Mouse (Mus musculus) layer of hippocampus, adult 9-10 months (tissue): Measurements from ENCODE around the gene Gm20388.
"Not testable (repeated sequence)": the region's sequence is repeated elsewhere in the genome, so short reads cannot be mapped to it uniquely, and the experiment has no call there.

Experiments used
- DNase-seq: peaks from one replicate; pipeline ENCODE4 v3.0.0; 2022; ENCODE audit warnings: low spot score

Gm20388 gene

GRCm38 (mm10) chr8:120642031-120642662, 731.5 kb downstream of the Gm20388 start:
- DNase-seq: no peak

- DNase-seq: no peak
These were observed 734.0 kb downstream of the Gm20388 start for GRCm38 (mm10) chr8:120644663-120645062.

- DNase-seq: no peak
These were observed 736.9 kb downstream of the Gm20388 start, which contains the start of gene 1190005I06Rik for GRCm38 (mm10) chr8:120647532-120647931. Gene 1190005I06Rik (minus strand): TSS chr8:120647632.

- no peak for DNase-seq
These were observed 745.8 kb downstream of the Gm20388 start for GRCm38 (mm10) chr8:120656322-120657052.

- DNase-seq: no peak
These were observed 746.8 kb downstream of the Gm20388 start for GRCm38 (mm10) chr8:120657415-120657814.

- no peak for DNase-seq
These were observed 753.9 kb downstream of the Gm20388 start for GRCm38 (mm10) chr8:120664566-120664965.

GRCm38 (mm10) chr8:120665726-120666455, 755.2 kb downstream of the Gm20388 start:
- no peak for DNase-seq

GRCm38 (mm10) chr8:120666807-120667470, 756.3 kb downstream of the Gm20388 start:
- DNase-seq: no peak

- peak; percentile 55 for DNase-seq
These were observed 757.1 kb downstream of the Gm20388 start, which contains the start of the genes Gm27021 and Cox4i1 for GRCm38 (mm10) chr8:120667561-120668373. Gene Gm27021 (minus strand): TSS chr8:120668079. Gene Cox4i1 (plus strand): TSS chr8:120668222.

- DNase-seq: no peak
These were observed 757.8 kb downstream of the Gm20388 start, which contains the start of gene Emc8 for GRCm38 (mm10) chr8:120668374-120668905. Gene Emc8 (minus strand): TSS chr8:120668573.

GRCm38 (mm10) chr8:120671775-120672174, 761.1 kb downstream of the Gm20388 start:
- no peak for DNase-seq

GRCm38 (mm10) chr8:120672626-120673229, 762.1 kb downstream of the Gm20388 start:
- no peak for DNase-seq

- no peak for DNase-seq
These were observed 762.7 kb downstream of the Gm20388 start for GRCm38 (mm10) chr8:120673298-120673697.

- DNase-seq: no peak
These were observed 765.1 kb downstream of the Gm20388 start for GRCm38 (mm10) chr8:120675718-120676117.

GRCm38 (mm10) chr8:120678447-120678846, 767.8 kb downstream of the Gm20388 start:
- peak; percentile 85 for DNase-seq

GRCm38 (mm10) chr8:120679629-120680387, 769.2 kb downstream of the Gm20388 start:
- no peak for DNase-seq

GRCm38 (mm10) chr8:120680405-120680804, 769.8 kb downstream of the Gm20388 start:
- not testable (repeated sequence) for DNase-seq

GRCm38 (mm10) chr8:120681113-120681512, 770.5 kb downstream of the Gm20388 start:
- no peak for DNase-seq

GRCm38 (mm10) chr8:120683602-120684001, 773.0 kb downstream of the Gm20388 start:
- DNase-seq: no peak

- DNase-seq: no peak
These were observed 773.4 kb downstream of the Gm20388 start for GRCm38 (mm10) chr8:120684082-120684481.
